Mouse (Mus musculus) splenic B cell, adult 2 months (primary cell): ENCODE results near the gene Ppm1a.
A peak's percentile ranks its signal among the peaks of the same experiment; 100 is the strongest.
"Not testable (repeated sequence)": the region's sequence is repeated elsewhere in the genome, so short reads cannot be mapped to it uniquely, and the experiment has no call there.

Experiments
- DNase-seq: peaks from one replicate; pipeline ENCODE4 v3.0.0-alpha.2; 2011; ENCODE audit warnings: low read depth, low spot score
- H3K27me3 ChIP-seq: 2 replicates; pipeline ENCODE4 v1.6.1; 2012; ENCODE audit warnings: mild to moderate bottlenecking, low read length, moderate library complexity, mixed read lengths; ENCODE audit not compliant: control insufficient read depth, poor library complexity, insufficient read depth, severe bottlenecking
- H3K36me3 ChIP-seq: 2 replicates; pipeline ENCODE4 v1.6.1; 2012; ENCODE audit warnings: mild to moderate bottlenecking, low read length, moderate library complexity, mixed read lengths; ENCODE audit not compliant: control insufficient read depth, poor library complexity, insufficient read depth, severe bottlenecking

Gene Ppm1a

DNA sequence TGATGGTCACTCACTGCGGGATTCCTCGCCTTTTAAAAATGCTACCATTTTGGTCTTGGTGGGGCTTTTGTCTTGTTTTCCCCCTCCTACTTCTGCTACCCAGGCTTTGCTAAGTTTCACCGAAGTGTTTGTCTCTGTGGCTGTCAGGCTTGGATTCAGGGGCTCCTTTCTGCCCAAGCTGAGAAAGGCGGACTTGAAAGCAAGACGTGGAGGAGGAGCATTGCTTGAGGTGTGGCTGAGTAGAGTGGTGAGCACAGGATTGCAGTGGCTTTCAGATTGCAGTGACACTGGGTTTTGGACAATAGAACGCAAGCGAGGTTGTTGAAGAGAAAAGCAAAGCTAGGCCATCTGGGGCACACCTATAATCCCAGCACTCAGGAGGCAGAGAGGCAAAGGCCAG, 16.7 kb downstream of the Ppm1a start:
- H3K27me3 ChIP-seq, result no peaks in the 10 kb centered on the region
- no peak for DNase-seq
- H3K36me3 ChIP-seq, result no peaks in the 10 kb centered on the region

DNA sequence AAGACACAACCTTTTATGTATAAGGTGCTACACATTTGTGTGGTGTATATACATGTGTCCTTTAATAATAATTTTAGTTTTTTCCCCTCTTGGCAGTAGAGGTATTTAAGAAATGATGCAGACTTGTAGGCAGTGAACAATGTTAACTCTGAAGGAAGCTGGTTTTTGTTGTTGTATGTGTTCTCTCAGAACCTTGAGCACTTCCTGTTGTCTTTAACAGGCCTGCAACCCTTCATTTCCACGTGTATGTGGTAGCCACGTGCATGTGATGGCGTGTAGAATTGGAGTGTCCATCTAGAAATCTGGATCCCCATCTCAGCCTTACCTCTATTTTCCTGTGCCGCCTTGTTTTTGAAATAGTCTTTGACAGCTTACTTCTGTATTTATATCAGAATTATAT, 20.0 kb downstream of the Ppm1a start:
- no peaks in the 10 kb centered on the region for H3K36me3 ChIP-seq
- H3K27me3 ChIP-seq, result no peaks in the 10 kb centered on the region; the same call in 1 of the 2 replicates
- no peak for DNase-seq

DNA sequence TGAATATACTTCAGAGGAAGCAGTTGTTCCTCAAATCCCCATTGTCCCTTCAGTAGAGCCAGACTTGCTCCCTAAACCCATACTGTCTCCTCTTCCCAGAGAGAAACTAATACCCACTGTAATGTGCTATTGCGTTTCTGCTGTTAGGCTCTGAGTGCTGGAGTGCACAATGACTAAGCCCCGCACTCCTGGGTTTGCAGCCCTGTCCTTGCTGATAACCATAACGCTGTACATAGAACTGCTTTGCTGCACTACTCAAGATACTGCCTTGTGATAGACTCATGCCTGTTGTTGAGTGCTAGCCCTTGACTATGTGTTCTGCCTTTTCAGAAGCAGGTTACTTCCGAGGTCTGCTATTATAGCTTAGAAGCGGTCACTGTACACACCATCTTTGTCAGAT, 22.9 kb downstream of the Ppm1a start:
- DNase-seq, result no peak
- H3K36me3 ChIP-seq, result 0 out of 2 replicates have a peak, but pooled peaks cover 1% of the 10 kb centered on the region
- no peaks in the 10 kb centered on the region; the same call in 1 of the 2 replicates for H3K27me3 ChIP-seq

DNA sequence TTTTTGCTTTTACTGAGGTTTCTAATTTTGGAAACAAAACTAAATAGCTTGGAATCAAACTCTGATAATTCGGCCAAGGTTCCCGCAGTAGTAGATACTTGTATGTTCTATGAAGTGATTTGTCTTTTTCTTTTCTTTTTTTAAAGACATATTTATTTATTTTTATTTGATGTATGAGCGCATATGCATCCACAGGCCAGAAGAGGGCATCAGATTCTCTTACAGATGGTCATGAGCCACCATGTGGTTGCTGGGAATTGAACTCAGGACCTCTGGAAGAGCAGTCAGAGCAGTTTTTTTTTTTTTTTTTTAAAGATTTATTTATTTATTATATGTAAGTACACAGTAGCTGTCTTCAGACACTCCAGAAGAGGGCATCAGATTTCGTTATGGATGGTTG, 25.5 kb downstream of the Ppm1a start:
- not testable (repeated sequence) for H3K36me3 ChIP-seq, H3K27me3 ChIP-seq
- peak; percentile 22 for DNase-seq

DNA sequence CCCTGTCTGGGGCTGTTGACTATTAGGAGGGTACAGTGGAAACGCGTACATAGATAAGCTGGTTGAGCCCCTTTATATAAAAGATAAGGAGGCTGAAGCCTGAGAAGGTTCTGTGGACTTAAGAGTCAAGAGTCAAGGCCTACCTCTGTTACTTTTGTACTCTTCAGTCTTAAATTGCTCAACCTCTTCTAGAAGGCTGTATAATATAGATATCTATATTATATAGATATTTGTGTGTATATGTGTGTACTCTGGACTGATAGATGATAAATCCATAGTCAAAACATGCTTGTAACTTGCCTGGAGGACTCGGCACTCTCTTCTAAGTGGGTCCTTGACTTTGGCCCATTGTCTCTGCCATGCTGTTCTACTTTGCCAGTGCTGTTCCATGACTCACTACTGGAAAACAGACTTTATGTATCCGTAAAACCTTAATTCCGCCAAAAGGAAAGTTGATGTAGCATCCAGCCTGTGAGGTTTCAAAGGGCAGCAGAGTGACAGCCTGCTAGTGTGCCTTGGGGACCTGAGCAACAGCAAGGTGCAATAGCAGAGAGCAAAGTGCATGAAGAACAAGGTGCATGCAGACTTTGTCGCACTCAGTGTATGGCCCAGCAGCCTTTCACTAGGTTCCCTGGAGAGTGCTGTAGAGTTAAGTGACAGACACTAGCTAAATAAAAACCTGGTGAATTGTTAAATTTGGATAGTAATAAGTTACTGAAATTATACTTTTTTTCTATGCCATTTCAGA, 28.1 kb downstream of the Ppm1a start:
- no peak for DNase-seq
- Histone ChIP-seq H3K27me3 (no peaks in the 10 kb centered on the region), H3K36me3 (peaks cover 7% of the 10 kb centered on the region; the same call in 1 of the 2 replicates)

DNA sequence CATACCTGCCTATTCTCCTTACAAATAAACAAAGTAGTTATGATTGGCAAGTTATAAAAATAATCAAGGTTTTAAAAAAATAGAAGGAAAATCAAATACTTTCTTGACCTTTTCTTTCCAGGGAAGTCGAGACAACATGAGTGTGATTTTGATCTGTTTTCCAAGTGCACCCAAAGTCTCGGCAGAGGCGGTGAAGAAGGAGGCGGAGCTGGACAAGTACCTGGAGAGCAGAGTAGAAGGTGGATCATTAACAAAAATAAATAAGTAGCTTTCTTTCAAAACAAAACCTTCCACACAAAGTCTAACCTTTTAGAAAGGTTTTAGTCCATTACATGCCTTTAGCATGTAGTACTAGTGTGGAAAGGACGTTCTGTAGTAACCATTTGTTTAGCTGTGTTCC, 29.3 kb downstream of the Ppm1a start:
- DNase-seq, result no peak
- H3K27me3 ChIP-seq, result no peaks in the 10 kb centered on the region
- peaks cover 10% of the 10 kb centered on the region; the same call in 1 of the 2 replicates for H3K36me3 ChIP-seq

DNA sequence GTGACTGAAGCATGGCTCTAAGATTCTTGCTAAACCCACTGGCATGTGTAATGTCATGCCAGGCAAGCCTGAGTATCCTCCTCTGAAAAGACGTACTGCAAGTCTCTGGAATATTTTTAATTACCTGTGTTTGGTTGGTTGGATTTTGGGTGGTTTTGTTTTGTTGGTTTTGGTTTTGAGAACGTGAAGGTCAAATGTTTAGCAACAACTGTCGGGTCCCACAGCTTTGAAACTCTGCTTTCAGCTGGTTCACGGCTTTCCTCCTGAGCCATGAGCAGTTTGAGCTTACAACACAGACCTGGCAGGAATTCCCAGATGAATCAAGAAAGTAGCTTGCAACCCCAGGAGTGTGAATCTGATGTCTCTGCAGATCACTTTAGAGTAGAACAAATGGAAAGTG, 29.7 kb downstream of the Ppm1a start:
- Histone ChIP-seq H3K36me3 (peaks cover 10% of the 10 kb centered on the region; the same call in 1 of the 2 replicates), H3K27me3 (no peaks in the 10 kb centered on the region)
- no peak for DNase-seq

DNA sequence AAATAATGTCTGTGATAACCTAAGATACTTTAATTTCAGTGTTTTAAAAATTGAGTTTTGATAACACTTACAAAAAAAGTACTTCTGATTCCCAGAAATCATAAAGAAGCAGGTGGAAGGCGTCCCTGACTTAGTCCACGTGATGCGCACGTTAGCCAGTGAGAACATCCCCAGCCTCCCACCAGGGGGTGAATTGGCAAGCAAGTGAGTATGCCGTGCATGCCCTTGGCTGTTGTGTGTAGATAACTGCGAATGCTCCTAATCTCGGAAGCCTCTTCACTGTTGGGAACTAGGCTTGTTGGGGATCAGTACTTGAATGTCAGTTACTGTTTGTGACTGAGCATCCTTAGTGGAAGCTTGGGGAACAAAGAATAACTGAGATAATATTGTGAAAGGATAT, 33.3 kb downstream of the Ppm1a start:
- no peak for DNase-seq
- Histone ChIP-seq H3K36me3 (peaks cover 13% of the 10 kb centered on the region), H3K27me3 (no peaks in the 10 kb centered on the region)

DNA sequence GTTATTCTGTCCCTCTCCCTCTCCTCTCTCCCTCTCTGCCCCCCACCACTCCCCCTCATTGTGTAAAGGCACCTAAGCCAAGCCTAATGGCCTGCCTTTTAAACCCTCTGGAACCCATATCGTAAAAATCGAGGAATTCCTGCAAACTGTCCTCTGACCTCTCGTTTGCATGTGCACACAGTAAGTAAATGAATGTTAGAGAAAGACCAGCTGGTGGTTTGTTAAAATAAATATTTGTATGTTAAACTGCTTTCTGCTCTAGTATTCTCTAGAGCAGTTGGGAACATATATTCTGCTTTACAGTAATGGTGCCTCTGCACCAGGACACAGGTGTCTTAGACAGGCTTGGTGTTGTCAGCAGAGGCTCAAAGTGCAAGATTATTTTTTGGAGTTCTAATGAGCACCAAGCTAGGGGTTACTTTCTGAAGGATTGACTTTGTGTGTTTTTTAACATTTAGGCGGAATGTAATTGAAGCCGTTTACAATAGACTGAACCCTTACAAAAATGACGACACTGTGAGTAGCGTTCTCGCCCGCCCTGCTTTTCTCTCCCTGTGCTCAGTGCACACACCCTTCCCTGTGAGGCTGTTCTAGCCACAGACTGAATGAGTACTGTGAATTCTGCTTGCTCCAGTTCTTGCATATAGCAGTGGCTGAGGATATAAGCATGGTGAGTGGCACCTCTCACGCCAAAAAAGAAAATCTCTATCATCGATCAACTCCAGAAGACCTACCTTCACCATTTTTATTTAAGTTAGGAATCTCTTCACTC, 35.3 kb downstream of the Ppm1a start:
- Histone ChIP-seq H3K27me3 (no peaks in the 10 kb centered on the region), H3K36me3 (peaks cover 10% of the 10 kb centered on the region)
- no peak for DNase-seq

DNA sequence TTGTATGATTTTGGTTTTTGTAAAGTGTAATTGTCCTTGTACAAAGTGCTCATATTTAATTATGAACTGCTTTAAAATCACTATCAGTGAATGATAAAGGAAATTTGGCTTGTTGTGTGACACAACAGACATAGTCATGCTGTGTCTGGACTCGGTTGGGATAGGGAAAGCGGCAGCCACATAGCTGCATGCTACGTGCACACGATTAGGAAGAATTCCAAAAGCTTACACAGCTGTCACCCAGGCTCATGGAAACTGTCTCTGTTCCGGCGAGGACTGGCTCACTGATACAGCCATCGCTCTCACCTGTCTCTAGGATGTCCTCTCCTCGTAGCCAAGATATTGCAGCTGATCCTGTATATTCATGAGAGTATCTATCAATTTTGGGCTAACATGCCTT, 36.7 kb downstream of the Ppm1a start:
- peaks cover 7% of the 10 kb centered on the region for H3K36me3 ChIP-seq
- H3K27me3 ChIP-seq, result no peaks in the 10 kb centered on the region
- no peak for DNase-seq

DNA sequence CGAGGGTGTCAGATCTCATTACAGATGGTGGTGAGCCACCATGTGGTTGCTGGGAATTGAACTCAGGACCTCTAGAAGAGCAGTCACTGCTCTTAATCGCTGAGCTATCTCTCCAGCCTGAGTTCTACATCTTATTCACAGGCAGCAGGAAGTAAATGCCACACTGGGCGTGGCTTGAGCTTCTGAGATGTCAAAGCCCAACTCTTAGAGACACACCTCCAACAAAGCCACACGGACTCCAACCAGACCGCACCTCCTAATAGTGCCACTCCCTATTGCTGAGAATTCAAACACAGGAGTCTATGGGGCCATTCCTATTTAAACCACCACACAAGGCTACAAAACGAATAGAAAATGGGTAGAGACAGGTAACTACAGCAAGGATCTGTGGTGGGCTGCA, 52.5 kb downstream of the Ppm1a start:
- no peaks in the 10 kb centered on the region for H3K27me3 ChIP-seq
- DNase-seq, result no peak
- no peaks in the 10 kb centered on the region for H3K36me3 ChIP-seq

DNA sequence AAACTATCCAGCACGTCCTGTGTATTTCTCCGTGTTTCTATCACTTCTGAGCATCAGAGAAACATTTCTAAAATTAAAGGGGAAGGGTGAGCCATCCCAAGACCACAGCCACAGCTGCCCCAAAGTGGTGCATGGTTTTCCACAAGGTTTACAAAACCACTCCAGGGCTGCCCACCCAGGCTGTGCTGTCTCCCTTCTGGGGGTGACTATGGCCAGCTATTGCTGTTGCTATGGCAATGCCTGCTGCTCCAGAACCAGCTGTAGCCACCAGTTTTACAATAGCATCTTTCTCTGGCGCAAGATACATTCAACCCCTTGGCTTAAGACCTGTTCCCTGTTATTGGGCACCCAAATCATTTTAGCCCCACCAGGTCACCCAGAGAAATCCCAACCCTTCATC, 54.3 kb downstream of the Ppm1a start:
- Histone ChIP-seq H3K36me3 (no peaks in the 10 kb centered on the region), H3K27me3 (no peaks in the 10 kb centered on the region)
- no peak for DNase-seq

DNA sequence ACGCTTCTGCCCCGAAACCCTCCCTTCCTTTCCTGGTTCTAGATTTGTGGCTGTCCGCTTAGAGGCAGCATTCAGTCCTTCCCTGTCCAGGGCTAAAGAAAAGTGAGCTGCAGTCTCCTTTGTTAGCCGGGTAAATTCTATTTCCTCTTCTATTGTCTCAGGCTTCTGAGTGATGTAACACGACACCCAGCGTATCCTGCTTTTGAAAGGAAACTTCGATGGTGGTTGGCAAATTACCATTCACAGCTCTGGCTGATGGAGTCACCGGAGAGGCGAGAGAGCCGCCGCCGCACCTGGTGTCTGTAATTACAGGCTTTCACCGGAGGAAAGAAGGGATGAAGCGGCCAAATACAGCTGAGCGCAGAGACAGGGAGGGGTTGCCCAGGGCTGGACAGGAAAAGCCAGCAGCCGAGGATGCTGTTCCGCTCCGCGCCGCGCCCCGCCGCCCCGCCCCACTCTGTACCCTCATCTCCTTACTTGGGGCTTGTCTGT, 63.7 kb downstream of the Ppm1a start:
- H3K36me3 ChIP-seq, result no peaks in the 10 kb centered on the region
- DNase-seq, result no peak
- peaks cover 1% of the 10 kb centered on the region; the same call in 1 of the 2 replicates for H3K27me3 ChIP-seq

DNA sequence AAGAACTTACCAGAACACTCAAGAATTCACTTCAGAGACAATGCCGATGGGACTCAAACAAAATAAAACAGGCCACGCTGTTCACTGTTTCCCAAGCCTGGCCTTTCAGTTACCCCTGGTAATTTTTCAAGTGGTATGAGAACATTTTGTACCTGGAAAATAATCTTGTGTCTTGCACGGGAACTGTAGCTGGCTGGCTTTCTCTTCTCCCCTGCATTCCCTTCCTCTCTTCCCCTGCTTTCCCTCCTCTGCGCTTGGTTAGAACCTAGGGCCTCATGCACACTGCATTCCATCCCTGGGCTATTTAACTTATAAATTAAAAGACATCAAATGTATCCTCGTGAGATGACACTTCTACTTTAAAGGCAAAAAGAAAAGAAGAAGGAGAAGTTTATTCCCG, 64.3 kb downstream of the Ppm1a start:
- H3K36me3 ChIP-seq, result no peaks in the 10 kb centered on the region
- peaks cover 1% of the 10 kb centered on the region; the same call in 1 of the 2 replicates for H3K27me3 ChIP-seq
- DNase-seq, result no peak

DNA sequence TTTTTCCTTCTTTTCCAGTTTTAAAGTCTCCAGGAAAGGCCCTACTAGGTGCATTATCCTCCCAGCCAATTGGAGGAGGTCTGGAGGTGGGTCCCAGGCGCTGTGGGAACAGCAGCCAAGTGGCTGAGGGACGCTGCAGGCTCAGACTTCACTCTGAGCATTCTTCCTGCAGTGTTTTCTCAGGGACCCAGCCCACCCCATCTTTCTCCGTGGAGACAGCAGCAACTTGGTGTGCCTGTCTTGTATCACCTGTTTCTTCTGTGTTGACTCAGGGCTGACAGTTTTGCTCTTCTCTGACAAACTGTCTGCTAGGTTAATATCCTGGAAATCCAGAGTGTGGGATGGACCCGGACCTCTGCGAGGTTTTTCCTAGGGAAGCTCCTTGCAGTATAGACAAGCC, 68.4 kb downstream of the Ppm1a start:
- H3K36me3 ChIP-seq, result no peaks in the 10 kb centered on the region
- no peak for DNase-seq
- no peaks in the 10 kb centered on the region; the same call in 1 of the 2 replicates for H3K27me3 ChIP-seq
